Mouse (Mus musculus): ENCODE results near the gene Siva1. TPM values are rescaled to one million over a fixed set of nuclear protein-coding genes. Genes with fewer than 3 reads are reported as not detected.

Siva1 gene
- polyA plus RNA-seq, 1 experiment from 2014 or later, result 361 TPM

DNA sequence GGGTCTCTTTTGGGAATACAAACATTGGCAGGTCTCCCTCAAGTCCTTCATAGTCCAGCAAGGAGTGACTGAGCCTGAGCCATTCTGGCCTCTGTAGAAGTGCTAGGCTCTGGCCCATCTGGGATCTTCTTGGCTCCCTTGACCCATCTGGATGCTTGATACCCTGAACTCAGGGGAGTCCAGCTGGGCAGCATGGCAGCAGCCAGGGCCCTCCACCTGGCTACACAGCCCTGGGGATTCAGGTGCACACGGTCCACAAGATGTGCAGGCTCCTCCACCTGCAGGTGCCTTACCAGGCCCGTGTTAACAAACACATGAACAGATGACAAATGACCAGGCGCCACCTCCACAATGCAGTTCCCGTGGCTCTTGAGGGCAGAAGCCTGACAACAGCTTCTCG, 20.2 kb downstream of the Siva1 start:
- H3K4me1 ChIP-seq, result peaks cover 93% of the 10 kb centered on the region
- H3K36me3 ChIP-seq, result peaks cover 99% of the 10 kb centered on the region

DNA sequence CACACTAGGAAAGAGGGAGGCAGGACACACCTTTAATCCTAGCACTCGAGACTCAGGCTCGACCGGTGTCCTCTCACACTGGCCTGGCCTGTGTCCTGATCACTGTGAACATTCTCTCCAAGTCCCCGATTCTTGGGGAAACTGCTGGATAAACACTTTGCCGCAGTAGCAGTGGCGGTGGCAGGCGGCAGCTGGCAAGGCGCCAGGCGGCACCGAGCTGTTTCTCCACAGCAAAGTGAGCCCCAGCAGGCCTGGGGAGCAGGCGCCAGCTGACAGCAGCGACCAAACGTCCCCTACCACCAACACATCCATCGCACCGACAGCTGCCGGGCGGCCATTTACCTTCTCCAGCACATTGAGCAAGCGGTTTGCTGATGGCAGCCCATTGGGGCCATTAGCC, 21.0 kb downstream of the Siva1 start:
- Histone ChIP-seq H3K27me3 (ENCODE audit: low read depth, poor library complexity, severe bottlenecking) (no peaks in the 10 kb centered on the region), H3K4me1 (peaks cover 92% of the 10 kb centered on the region), H3K9me3 (replicated peaks) (no peaks in the 10 kb centered on the region), H3K36me3 (peaks cover 99% of the 10 kb centered on the region), H3K27ac (replicated peaks) (peak overlapping the region; percentile 91), H3K4me3 (no peak overlapping the region)
- no peak for DNase-seq (ENCODE audit: low spot score)
- 89% methylated on average over 18 of the region's 18 CpGs for WGBS

More for the DNA sequence above, 20.2 kb downstream of the Siva1 start:
- 87% methylated on average over 5 of the region's 5 CpGs for WGBS
- peak overlapping the region; percentile 91 for H3K27ac ChIP-seq (replicated peaks)
- no peak for DNase-seq (ENCODE audit: low spot score)
- H3K4me3 ChIP-seq, result no peak overlapping the region; the same call in 1 of the 2 replicates
- H3K27me3 ChIP-seq (ENCODE audit: low read depth, poor library complexity, severe bottlenecking), result no peaks in the 10 kb centered on the region
- no peaks in the 10 kb centered on the region for H3K9me3 ChIP-seq (replicated peaks)

DNA sequence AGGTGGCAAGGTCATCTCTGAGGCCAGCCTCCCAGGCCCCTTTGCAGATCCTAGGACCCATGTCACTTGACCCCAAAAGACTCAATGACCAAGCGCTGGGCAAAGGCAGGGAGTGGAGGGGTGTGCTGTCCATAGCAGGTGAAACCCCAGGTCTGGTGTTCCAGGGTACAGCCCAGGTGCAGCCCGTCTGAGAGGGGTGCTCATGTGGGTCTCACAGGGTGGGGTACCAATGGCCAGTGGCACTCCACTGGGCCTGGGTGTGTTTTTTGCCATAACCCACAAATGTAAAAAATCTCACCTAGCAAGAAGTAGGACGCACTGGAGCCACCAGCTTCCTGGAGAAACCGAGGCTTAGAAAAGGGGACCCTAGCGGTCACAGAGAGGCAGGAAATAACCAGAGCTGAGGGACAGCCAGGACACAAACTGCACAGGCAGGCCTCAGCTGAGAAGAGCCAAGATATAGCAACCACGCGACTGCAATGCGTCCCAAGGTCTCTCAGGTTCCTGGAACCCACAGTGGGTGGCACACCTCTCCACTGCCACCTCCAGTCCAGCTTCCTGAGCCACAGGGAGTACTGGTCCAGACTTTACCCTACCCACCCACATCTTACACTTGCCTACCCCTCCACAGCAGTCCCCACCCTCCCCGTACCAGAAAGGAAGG, 21.5 kb downstream of the Siva1 start:
- no peaks in the 10 kb centered on the region for H3K9me3 ChIP-seq (replicated peaks)
- peaks cover 99% of the 10 kb centered on the region for H3K36me3 ChIP-seq
- no peak for DNase-seq (ENCODE audit: low spot score)
- 93% methylated on average over 9 of the region's 9 CpGs for WGBS
- H3K4me1 ChIP-seq, result peaks cover 92% of the 10 kb centered on the region
- H3K27ac ChIP-seq (replicated peaks), result peak overlapping the region; percentile 91
- no peak overlapping the region for H3K4me3 ChIP-seq
- H3K27me3 ChIP-seq (ENCODE audit: low read depth, poor library complexity, severe bottlenecking), result no peaks in the 10 kb centered on the region

DNA sequence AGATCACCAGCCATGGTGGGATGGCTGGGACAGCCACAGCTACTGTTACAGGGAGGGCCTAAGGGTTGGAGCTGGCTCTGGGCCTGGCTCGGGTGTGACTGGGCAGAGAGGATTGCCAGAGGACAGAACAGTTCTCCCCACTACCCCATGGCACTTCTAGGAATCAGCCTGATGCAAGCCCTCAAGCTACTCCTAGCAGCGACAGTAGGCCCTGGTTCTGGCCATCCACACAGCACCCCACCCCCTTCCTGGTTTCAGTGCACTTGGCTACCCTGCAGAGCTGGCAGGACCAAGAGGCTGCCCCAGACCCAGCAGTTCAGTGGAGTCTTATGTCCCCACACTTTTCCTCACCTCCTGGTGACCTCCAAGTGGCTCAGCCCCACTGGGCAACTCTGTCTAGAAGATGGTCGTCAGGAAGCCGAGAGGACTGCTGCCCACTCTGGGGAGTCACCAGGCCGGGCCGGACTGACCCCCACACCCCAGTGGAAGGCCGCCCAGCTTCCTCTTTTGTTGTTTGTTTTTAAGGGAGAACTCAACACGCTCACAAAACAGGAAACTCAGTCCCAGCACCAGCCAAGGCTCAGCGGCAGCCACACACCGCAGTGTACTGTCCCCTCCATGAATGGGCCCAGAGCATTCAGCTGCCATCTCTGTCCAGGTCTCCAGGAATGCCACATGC, 23.3 kb downstream of the Siva1 start:
- no peak overlapping the region for H3K4me3 ChIP-seq
- peaks cover 92% of the 10 kb centered on the region for H3K4me1 ChIP-seq
- 94% methylated on average over 10 of the region's 10 CpGs for WGBS
- no peaks in the 10 kb centered on the region for H3K27me3 ChIP-seq (ENCODE audit: low read depth, poor library complexity, severe bottlenecking)
- no peak for DNase-seq (ENCODE audit: low spot score)
- peak overlapping the region; percentile 43; the same call in 1 of the 2 replicates for H3K27ac ChIP-seq (replicated peaks)
- peaks cover 96% of the 10 kb centered on the region for H3K36me3 ChIP-seq
- no peaks in the 10 kb centered on the region for H3K9me3 ChIP-seq (replicated peaks)

DNA sequence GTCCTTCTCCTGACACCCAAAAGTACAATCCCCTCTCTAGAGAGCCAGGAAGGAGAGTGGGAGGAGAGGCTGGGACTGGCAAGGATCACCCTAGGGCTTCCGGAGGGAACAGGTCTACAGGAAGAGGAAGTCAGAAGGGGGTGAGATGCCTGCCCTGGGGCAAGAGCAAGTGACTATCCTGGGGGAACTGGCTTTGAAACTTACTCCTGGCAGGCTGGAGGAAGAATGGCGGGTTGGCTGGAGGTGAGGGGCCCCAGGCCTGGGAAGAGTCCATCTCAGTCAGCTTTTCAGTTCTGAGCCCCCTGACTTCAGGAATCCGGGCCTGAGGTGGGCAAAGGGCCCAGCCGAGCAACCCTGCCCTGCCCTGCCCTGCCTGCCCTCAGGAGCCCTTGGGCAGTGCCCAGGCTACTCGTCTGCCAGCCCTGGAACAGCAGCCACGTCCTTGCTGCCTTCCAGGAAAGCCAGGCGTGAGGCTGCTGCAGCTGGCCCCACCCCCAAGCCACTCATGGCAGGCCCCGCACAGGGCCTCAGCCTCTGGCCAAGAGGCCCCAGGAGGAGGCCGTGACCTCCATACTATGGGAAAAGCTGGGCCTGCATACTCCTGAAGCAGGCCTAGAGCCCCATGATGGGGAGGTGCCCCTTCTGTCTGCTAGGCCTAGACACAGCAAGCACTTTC, 26.4 kb downstream of the Siva1 start:
- DNase-seq (ENCODE audit: low spot score), result peak; percentile 46
- H3K27me3 ChIP-seq (ENCODE audit: low read depth, poor library complexity, severe bottlenecking), result no peaks in the 10 kb centered on the region
- peaks cover 65% of the 10 kb centered on the region for H3K36me3 ChIP-seq
- H3K9me3 ChIP-seq (replicated peaks), result no peaks in the 10 kb centered on the region
- 58% methylated on average over 9 of the region's 9 CpGs for WGBS
- peak overlapping the region; percentile 99 for H3K27ac ChIP-seq (replicated peaks)
- peaks cover 87% of the 10 kb centered on the region for H3K4me1 ChIP-seq
- H3K4me3 ChIP-seq, result peak overlapping the region; percentile 99

DNA sequence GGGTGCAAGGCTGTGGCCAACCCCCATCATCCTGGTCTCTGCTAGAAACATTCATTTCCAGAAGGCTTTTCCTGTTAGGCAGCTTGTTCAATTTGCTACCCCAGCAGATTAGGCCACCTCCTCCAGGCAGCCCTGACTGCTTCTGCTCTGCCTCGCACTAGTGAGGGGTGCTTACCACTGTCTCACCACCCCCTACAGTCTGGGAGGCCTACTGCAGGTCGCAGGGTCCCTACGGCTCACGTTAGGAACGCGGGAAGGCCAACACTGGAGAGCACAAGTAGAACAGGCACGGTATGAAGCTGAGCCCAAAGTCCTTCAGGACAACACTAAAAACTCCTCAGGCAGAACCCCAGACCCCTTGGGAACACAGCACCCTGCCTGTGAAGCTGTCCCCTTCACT, 27.4 kb downstream of the Siva1 start:
- peak; percentile 34 for DNase-seq (ENCODE audit: low spot score)
- Histone ChIP-seq H3K9me3 (replicated peaks) (no peaks in the 10 kb centered on the region), H3K27me3 (ENCODE audit: low read depth, poor library complexity, severe bottlenecking) (peaks cover 10% of the 10 kb centered on the region), H3K27ac (replicated peaks) (peak overlapping the region; percentile 99), H3K4me3 (peak overlapping the region; percentile 99), H3K36me3 (peaks cover 55% of the 10 kb centered on the region), H3K4me1 (peaks cover 81% of the 10 kb centered on the region)
- 84% methylated on average over 7 of the region's 7 CpGs for WGBS

DNA sequence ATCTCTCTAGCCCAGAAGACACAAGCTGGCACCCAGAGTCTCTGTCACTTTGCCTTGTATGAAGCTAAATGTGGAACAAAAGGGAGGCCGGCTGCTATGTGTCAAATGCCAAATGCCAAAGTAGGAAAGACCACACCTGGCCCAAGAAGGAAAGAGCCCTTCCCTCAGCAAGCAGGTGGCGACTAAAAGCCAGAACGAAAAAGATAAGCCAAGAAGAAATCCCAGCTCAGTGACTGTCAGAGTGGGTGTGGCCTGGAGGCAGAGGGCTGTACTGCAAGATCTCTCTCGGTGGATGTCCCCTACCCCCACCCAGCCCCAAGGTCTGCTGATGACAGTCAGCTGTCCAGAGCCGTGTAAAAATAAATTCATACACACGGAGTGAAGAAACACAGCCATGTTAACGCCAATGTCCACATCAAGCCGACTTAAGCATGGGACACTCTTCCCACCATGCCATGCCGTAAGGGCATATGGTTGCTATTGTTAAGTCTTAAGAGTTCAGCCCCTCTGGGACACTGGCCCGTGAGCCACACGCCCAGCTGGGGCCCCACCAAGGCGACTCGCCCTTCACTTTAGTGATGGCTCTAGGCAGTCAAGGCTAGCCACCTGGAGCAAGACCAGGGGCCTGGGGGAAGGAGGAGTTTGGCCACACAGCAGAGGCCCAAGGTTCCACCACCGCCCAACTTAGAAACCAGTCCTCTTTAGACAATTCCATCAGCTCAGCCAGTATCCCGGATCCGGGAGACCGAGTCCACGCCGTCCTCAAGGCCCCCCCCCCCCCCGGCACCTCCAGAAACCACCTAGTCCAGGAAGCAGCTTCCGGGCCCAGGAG, 28.5 kb downstream of the Siva1 start:
- Histone ChIP-seq H3K27me3 (ENCODE audit: low read depth, poor library complexity, severe bottlenecking) (peaks cover 21% of the 10 kb centered on the region), H3K27ac (replicated peaks) (peak overlapping the region; percentile 99), H3K36me3 (peaks cover 44% of the 10 kb centered on the region), H3K9me3 (replicated peaks) (no peaks in the 10 kb centered on the region), H3K4me3 (peak overlapping the region; percentile 99), H3K4me1 (peaks cover 82% of the 10 kb centered on the region)
- WGBS, result 12% methylated on average over 17 of the region's 21 CpGs
- DNase-seq (ENCODE audit: low spot score), result peak; percentile 59

DNA sequence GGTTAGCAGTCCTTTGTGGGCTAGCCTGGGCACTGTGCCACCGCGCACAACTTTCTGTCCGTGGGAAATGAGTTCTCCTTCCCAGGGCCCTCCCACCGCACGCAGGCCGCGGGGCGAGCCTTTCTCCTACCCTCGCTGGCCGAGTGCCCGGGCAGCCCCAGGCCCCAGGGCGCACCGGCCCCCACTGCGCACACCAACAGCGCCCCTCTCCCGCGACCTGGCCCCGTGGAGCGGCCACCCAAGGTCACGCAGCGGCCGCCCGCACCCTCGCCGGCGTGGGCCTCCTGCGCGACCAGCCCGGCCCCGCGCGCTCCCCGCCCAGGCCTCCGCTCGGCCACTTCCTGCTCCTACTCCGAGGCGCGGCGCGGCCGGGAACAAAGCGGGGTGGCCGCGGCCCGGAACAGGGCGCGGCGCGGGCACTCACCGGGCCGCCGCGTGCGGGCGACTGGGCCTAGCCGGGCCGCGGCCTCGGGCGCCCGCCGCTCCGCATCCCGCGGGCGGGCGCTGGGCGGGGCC, 29.2 kb downstream of the Siva1 start:
- 1% methylated on average over 67 of the region's 68 CpGs for WGBS
- peaks cover 38% of the 10 kb centered on the region for H3K36me3 ChIP-seq
- H3K27ac ChIP-seq (replicated peaks), result peak overlapping the region; percentile 99
- peaks cover 82% of the 10 kb centered on the region for H3K4me1 ChIP-seq
- no peaks in the 10 kb centered on the region for H3K9me3 ChIP-seq (replicated peaks)
- H3K27me3 ChIP-seq (ENCODE audit: low read depth, poor library complexity, severe bottlenecking), result peaks cover 27% of the 10 kb centered on the region
- H3K4me3 ChIP-seq, result peak overlapping the region; percentile 99
- DNase-seq (ENCODE audit: low spot score), result peak; percentile 59

DNA sequence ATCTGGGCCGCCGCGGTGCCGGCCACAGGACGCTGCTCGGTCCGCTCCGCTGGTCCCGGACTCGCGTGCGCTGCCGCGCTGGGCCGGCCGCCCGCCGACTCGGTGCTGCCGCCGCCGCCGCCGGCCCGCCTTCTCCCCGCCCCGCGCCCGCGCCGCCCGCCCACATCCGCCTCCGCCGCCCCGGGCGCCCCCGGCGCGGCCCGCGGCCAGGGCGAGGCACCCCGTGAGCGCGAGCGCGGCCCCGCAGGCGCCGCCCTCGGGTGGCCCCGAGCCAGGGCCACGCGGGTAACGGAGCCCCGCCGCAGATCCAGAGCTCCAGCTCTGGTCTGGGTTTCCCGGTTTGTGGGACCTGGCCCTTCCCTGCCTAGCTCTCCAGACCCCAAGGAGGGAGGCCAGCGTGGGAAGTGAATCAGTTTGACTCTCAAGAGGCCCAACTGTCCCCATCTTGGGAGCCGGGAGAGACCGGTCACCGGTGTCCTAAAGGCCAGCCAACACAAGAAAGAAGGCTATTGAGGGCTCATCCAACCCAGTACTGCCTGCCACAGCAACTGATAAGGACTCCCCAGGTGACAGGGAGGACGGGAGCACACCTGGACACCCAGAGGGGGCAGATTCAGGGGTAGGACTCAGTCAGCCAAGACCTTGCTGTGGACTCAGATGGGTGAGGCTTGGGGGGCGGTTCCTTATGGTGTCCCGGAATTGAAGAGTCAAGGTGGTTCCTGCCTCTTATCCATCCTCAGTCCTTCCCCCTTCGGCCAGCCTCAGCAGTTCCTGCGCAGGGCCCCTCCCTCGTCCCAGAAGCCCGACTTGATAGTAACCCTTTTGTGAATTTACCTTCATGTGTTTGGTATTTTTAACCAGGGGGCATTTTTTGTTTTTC, 29.9 kb downstream of the Siva1 start, which contains the start of gene Akt1:
Gene Akt1, minus strand, starts transcription at position 753 of the 880 bp plus-strand sequence.
- H3K36me3 ChIP-seq, result peaks cover 30% of the 10 kb centered on the region
- peak within 1 kb of the TSS; percentile 99 for H3K4me3 ChIP-seq
- no peaks in the 10 kb centered on the region for H3K9me3 ChIP-seq (replicated peaks)
- H3K27me3 ChIP-seq (ENCODE audit: low read depth, poor library complexity, severe bottlenecking), result peaks cover 34% of the 10 kb centered on the region
- H3K4me1 ChIP-seq, result peaks cover 82% of the 10 kb centered on the region
- 11% methylated on average over 62 of the region's 70 CpGs for WGBS
- peak within 1 kb of the TSS; percentile 99 for H3K27ac ChIP-seq (replicated peaks)
- peak; percentile 66 for DNase-seq (ENCODE audit: low spot score)

DNA sequence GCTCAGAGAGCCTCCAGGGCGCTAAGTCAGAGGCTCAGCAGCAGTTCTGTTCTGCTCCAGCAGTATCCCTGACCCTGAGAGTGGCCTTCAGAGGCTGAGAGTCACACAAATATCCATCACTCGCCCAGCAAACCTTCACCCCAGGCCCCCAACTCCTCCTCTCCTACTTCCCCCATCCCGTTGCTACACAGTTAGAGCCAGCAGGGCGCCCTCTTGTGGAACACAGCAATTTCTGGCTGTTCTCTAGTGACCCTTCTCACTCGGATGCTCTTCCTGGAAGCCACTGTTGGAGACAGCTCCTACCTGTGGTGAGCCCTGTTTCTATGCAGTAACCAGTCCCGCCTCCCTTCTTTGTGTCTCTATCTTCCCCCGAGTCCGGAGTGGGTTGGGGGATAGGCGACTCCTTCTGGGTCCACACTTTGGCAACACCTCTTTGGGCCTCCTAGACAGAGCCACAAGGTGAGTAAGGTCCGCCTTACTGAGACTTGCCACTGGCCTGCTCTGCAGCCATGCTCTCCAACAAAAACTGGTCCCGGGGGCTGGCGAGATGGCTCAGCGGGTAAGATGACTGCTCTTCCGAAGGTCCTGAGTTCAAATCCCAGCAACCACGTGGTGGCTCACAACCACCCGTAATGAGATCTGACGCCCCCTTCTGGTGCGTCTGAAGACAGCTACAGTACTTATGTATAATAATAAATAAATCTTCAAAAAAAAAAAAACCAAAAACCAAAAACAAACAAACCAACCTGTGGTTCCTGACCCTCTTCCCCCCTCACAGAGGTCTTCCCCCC, 31.0 kb downstream of the Siva1 start:
- peaks cover 25% of the 10 kb centered on the region for H3K36me3 ChIP-seq
- 15% methylated on average over 18 of the region's 18 CpGs for WGBS
- peak overlapping the region; percentile 99 for H3K4me3 ChIP-seq
- no peaks in the 10 kb centered on the region for H3K9me3 ChIP-seq (replicated peaks)
- peak; percentile 88 for DNase-seq (ENCODE audit: low spot score)
- peaks cover 45% of the 10 kb centered on the region for H3K27me3 ChIP-seq (ENCODE audit: low read depth, poor library complexity, severe bottlenecking)
- peaks cover 82% of the 10 kb centered on the region for H3K4me1 ChIP-seq
- H3K27ac ChIP-seq (replicated peaks), result peak overlapping the region; percentile 99

DNA sequence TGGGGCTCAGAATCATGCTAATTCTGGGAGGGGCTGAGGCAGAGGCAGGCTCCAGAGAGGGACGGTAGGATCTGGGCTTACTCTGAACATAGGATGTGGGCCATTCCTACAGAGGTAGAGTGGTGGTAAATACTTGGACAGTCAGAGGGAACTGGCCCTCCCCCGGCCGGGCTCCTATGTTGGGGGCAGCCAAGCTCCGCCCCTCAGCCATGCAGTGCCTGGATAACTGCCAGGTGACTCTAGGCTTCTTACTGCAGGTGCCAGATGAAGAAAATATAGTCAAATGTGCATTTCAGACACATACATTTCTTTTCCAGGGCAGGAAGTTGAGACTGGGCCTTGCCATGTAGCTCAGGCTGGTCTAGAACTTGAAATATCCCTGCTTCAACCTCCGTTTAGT, 32.6 kb downstream of the Siva1 start:
- DNase-seq (ENCODE audit: low spot score), result no peak
- Histone ChIP-seq H3K27me3 (ENCODE audit: low read depth, poor library complexity, severe bottlenecking) (peaks cover 61% of the 10 kb centered on the region), H3K9me3 (replicated peaks) (no peaks in the 10 kb centered on the region), H3K27ac (replicated peaks) (no peak overlapping the region), H3K36me3 (peaks cover 21% of the 10 kb centered on the region), H3K4me3 (no peak overlapping the region), H3K4me1 (peaks cover 79% of the 10 kb centered on the region)
- 68% methylated on average over 5 of the region's 5 CpGs for WGBS

All from midbrain, embryonic 10.5 days (tissue).